Mouse (Mus musculus) ES-E14 (cell line): ENCODE measurements around the gene Rpl37a.

Experiments used
- CHD2 ChIP-seq: IDR thresholded peaks from 2 replicates; pipeline ENCODE4 v1.6.1; 2014; ENCODE audit warnings: mild to moderate bottlenecking, low read depth, low read length, inconsistent platforms
- HCFC1 ChIP-seq: IDR thresholded peaks from 2 replicates; pipeline ENCODE4 v1.6.1; 2012; ENCODE audit warnings: low read length, inconsistent platforms, borderline replicate concordance; ENCODE audit not compliant: insufficient read depth
- MAFK ChIP-seq: IDR thresholded peaks from 2 replicates; pipeline ENCODE4 v1.6.1; 2014; ENCODE audit warnings: mild to moderate bottlenecking, low read depth, low read length, inconsistent platforms; ENCODE audit not compliant: insufficient read depth
- ZC3H11A ChIP-seq: IDR thresholded peaks from 2 replicates; pipeline ENCODE4 v1.6.1; 2012; ENCODE audit warnings: low read depth, mild to moderate bottlenecking, inconsistent platforms, low read length, borderline replicate concordance
- ZNF384 ChIP-seq: IDR thresholded peaks from 2 replicates; pipeline ENCODE4 v1.6.1; 2012; ENCODE audit warnings: low read depth, low read length, inconsistent platforms

GRCm38 (mm10) chr1:72715065-72715464, 4.0 kb downstream of the Rpl37a start:
- TF ChIP-seq HCFC1 (no peak), ZC3H11A (no peak), MAFK (no peak), ZNF384 (no peak), CHD2 (no peak)
